Mouse (Mus musculus): ENCODE data around the gene Kri1.
"Not testable (repeated sequence)": the region's sequence is repeated elsewhere in the genome, so short reads cannot be mapped to it uniquely, and the experiment has no call there.

Gene Kri1

DNA sequence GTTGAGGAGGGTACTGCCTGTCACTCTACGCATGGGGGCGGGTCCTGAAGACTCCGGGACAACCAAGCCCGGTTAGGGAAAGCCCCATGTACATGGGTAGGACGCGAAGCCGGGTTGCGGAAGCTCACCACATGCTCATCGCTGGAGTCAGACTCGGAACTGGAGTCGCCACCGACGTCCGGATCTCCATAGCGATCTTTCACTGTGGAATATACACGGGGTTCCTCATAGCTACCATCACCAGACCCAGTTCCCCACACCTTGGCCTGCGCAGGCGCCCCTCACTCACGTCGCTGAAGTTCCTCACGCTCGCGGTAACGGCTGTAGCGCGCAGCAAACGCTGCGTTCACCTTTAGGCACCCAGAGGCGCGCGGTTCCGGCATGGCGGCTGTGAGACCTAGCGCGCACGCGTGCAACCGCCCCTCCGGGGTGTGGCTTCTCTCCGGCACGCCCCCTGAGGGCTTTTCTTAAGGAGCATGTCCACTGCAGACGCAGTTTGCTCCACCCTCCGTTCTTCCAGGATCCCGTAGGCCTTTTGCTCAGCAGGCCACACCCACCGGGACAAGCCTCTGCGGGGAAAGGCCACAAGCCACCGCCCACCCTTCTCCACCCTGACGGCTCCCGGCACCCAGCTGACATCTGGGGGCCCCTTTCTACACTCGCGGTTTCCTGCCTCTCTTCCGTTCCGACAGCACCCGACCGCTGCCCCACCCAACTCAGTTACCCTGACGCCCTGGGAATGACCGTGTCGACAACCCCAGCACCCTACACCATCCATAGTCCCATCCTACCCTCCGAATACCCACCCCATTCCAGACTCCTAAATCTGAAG is at the start of gene Kri1:
TSS of gene Kri1 (minus strand) at position 399 of the 832 bp plus-strand sequence.
- in situ Hi-C loops (cut with MseI, MboI): no loop called here

DNA sequence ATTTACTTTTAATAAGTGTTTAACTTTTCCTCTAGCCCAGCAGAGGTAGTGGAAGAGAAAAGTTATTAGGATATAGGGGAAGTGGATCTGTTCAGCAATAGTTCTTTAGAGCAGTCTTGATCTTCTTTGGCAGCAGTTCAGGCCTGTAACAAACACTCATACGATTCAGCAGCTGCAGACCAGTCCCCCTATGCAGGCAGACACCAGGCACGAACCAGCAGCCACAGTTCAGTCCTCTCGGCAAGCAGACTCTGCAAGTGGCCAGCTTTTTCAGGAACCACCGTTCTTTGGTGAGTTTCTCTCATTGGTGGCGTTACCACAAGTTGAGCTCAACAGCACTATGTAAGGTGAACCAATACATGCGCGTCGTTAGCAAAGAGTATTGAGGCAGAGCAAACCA is 48.7 kb upstream of the Kri1 start:
- in situ Hi-C loops (cut with MseI, MboI): no loop called here

DNA sequence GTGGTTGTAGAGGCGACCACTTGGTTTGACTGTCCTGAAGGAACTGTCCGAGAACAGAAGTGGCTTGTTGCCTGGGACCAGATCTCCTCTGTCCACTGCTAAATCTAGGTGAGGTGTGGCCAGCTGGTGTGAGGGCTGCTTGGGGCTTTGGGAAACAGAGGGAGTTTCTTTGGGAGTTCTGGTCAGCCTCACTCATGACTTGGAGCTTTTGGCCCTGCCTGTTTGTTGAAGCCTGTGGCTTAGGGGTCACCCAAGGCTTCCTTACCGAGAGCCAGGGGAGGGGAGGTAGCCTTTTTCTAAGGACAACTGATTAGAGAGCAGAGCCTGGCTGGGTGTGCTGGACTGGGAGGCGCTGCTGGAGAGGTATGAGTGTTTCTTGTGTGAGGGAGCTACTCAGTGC is 47.6 kb upstream of the Kri1 start:
- in situ Hi-C loops (cut with MseI, MboI): no loop called here

DNA sequence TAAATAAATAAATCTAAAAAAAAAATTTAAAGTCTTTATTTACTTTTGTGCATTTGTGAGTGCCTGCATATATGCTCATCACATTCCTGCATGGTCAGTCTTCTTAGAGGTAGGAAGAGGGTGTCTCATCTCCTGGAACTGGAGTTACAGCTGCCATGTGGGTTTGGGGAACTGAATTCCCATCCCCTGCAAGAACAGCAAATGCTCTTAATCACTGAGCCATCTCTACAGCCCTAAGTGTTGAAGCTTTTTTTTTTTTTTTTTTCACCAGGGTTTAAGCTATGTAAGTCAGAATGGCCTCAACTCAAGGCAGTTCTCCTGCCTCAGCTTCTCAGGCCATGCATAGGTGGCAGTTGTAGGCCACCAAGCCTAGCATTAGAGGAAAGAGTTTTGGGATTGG is 47.0 kb upstream of the Kri1 start:
- in situ Hi-C loops (cut with MseI, MboI): no loop called here

DNA sequence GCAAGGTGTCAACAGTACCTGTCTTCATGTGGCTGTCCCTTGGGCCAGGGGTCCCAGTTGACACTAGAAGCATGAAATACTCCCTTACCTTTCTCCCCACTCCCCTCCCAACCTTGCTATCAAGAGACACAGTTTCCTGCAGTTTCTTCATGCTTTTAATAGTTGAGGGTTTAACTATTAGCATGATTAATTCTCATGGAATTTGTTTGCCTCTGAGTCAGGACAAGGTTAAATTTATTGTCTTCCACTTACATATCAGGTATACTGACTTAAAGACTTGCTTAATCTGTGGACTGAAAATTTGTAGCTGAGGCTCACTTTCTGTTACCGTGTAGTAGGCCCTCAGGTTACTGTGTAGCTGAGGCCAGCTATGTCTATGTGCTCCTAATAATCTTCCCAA is 45.8 kb upstream of the Kri1 start:
- in situ Hi-C loops (cut with MseI, MboI): no loop called here

DNA sequence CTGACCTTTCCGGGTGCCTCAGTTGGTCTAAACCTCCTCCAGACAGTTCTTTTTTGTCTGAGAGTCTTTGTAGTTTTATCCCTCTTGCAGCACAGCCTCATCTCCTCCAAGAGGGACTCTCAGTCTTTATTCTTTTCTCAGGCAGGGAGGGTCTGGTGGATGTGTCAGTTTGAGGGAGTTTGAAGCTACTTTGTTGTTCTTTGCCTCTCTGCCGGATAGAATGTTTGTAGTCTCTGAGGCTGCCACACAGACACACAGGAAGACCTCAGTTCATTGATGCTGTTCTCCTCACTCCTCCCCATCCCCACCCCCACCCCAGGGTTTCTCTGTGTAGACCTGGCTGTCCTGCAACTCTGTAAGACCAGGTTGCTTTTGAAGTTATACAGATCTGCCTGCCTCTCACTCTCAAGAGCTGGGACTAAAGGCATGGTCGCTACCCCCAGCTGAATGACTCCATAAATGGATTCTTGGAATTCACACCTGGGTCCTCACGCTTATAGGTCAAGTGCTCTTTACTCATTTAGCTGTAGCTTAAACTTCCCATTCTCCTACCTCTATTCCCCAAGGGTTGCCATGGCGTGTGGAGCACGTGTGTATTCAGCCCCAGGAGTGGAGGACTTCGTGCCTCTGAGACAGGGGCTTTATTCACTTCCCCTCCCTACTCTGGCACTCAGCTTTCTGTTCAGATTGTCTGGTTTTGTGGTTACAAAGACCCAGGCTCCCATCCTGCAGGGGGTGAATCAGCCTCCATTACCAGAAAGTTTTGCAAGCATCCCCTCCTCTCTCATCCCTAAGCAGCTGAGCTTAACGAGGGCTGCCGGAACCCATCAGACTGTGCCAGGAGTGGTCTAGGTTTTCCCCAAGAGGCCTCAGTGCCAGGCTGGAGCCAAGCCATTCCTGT is 44.6 kb upstream of the Kri1 start:
- in situ Hi-C loops (cut with MseI, MboI): no loop called here

DNA sequence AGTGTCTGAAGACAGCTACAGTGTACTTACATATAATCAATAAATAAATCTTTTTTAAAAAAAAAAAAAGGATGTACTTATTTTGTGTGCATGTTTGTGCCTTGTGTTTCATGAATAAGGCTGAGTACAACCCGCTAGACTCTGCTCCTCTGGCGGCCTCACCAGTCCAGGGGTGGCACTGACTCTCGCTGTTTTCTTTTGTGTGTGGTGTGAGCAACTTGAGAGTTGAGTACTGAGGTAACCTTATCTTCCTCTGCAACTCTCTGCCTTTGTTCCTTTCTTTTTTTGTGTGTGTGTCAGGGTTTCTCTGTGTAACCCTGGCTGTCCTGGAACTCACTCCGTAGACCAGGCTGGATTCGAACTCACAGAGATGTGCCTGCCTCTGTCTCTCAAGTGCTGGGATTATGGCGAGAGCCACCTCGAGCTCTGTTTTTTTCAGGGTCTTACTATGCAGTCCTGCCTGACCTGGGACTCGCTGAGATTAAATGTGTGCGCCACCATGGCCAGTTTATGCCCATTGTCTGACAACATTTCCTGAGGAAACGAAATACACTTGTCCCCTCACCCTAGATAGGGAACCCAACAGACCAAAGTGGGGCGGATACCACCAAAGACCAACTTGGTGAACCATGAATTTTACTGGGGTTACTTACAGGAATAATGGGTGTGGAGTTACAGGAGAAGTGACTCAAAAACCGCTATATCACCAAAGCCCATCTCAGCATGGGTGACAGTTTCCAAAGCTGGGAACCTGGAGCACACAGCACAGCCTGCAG is 43.8 kb upstream of the Kri1 start:
- in situ Hi-C loops (cut with MseI, MboI): no loop called here

DNA sequence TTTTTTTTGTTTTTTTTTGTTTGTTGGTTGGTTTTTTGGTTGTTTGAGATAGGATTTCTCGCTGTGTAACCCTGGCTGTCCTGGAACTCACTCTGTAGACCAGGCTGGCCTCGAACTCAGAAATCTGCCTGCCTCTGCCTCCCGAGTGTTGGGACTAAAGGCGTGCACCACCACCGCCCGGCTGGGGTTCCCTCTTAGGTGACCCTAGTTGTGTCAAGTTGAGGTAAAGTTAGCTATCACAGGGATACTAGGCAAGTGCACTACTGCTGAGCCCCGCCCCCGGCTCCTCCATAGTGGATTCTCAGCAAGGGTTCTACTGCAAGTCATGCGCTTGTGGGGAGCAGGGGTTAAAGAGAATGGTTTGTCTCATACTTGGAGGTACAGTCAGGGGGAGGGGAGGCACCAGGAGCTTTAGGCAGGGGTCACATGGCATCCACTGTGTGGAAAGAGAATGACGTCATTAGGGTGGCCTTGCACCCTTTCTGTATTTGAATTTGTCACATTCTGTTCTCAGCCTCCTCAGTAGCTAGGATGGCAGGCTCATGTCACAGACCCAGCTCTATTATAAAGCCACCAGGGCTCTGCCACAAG is 42.0 kb upstream of the Kri1 start:
- in situ Hi-C loops (cut with MseI, MboI): no loop called here

DNA sequence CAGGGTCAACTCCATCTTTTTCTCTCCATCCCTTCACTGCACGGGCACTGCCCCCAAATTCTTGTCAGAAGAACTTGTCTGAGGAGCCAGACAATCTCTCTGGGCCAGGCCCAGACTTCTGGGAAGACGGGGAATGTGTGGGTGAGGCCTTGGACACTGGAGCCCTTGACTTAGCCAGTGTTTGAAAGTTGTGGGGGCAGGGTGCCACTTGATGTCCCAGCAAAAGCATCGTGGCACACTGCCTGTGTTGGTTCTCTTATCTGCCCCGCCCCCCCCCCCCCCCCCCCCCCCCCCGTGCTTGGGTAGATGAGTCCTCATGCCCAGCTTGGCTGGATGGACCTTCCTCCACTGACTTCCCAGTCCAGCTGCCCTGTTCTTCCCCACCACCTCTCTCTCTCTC is 41.3 kb upstream of the Kri1 start:
- in situ Hi-C loops (cut with MseI, MboI): no loop called here

DNA sequence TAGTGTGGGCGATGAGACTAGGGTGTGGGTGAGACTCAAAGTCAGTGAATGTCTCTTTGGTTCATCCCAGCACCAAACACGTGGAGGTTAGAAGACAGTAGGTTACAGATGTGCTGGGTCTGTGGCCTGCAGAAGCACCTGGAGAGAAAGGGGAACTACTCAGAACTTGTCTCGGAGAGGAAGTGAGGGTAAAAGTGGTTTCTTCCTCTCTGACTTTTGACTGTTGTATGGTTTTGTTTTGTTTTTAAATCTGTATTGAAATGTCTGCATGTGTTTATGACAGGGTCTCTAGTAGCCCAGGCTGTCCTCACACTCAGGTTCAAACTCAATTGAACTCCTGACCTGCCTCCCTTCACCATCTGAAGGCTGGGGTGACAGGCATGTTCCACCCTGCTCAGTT is 40.3 kb upstream of the Kri1 start:
- in situ Hi-C loops (cut with MseI, MboI): no loop called here

DNA sequence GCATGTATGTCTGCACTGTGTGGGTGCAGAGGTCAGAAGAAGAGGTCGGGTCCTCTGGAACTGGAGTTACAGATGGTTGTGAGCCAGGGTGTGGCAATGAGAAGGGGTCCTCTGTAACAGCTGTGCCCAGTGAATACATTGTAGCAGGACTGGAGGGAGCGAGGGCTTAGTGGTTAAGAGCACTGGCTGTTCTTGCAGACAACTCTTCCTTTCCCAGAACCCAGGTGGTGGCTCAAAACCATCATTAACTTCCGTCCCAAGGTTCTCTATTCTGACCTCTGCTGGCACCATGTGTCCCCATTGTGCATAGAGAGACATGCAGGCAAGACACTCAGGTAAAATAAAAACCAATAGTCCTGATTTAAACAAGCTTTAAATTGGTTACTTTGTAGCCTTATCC is 39.8 kb upstream of the Kri1 start:
- in situ Hi-C loops (cut with MseI, MboI): no loop called here

DNA sequence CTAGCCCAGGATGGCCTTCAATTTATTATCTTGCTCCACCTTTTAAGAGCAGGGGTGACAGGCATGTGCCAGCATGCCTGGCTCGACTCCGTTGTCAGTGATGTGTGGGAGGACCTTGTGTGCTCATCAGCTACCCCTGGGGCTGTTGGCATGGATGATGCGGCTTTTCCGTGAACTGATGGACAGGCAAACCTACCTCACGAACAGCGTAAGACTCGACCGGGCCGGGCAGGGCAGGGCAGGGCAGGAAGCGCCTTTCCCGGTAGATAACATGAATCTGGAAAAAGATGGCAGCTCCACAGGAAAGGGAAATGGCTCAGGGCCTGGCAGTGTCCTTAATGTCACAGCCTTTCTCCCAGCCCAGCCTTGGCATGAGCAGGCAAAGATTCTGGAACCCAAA is 36.5 kb upstream of the Kri1 start:
- in situ Hi-C loops (cut with MseI, MboI): no loop called here

DNA sequence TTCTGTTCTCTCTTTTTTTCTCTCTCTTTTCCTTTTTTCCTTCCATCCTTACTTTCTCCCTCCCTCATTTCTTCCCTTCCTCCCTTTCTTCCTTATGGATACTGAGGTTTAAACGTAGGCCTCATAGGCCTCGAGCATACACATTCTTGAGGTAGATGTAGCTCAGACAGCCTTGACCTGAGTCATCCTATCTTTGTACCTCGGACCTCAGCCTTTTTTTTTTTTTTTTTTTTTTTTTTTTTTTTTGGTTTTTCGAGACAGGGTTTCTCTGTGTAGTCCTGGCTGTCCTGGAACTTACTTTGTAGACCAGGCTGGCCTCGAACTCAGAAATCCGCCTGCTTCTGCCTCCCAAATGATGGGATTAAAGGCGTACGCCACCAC is 35.1 kb upstream of the Kri1 start:
- in situ Hi-C loops (cut with MseI, MboI): not testable (repeated sequence)

DNA sequence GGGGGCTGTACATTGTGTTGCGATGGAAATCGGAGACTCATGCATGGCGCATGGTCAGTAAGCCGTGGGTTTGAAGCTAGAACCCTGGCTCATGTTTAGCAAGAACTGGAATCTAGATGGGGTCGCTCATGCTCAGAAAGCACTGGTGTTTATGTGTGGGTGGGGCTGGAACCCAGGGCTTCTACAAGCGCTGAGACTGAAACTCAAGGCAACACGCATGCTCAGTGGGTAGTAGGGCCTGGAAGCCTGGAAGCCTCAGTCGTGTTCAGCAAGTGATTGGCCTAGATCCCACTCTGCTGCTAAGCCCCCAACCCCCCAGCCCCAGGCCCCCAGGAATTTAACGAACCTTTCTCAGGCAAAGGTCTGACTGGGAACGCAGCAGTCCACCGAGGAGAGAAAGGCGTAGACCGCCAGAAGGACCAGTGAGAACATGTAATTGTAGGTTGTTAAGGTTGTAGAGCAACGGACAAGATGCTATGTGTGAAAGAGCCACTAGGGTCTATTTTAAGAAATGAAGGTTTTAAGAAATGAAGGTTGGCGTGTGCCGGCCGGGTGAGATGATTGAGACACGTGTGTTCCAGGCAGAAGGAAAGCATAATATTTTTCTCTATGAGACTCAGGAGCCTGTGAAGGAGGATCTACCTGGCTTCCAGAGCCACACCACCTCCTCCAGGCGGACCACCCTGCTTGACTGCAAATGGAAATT is 34.6 kb upstream of the Kri1 start:
- in situ Hi-C loops (cut with MseI, MboI): no loop called here

DNA sequence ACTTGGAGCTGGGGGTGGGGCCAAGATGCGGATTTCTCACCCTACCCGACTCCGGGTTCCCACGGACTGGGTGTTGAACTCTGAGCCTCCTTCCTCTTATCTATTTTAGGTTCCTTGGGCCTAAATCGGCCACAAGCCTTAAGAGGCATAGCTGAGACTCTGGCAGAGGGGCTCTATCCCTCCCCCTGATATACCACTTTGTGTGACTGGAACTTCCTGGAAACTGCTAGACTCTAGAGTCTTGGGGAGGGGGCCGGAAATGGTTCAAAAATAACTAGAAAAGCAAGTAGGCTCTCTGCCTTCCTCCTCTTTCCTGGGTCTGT is 33.7 kb upstream of the Kri1 start:
- in situ Hi-C loops (cut with MseI, MboI): no loop called here

DNA sequence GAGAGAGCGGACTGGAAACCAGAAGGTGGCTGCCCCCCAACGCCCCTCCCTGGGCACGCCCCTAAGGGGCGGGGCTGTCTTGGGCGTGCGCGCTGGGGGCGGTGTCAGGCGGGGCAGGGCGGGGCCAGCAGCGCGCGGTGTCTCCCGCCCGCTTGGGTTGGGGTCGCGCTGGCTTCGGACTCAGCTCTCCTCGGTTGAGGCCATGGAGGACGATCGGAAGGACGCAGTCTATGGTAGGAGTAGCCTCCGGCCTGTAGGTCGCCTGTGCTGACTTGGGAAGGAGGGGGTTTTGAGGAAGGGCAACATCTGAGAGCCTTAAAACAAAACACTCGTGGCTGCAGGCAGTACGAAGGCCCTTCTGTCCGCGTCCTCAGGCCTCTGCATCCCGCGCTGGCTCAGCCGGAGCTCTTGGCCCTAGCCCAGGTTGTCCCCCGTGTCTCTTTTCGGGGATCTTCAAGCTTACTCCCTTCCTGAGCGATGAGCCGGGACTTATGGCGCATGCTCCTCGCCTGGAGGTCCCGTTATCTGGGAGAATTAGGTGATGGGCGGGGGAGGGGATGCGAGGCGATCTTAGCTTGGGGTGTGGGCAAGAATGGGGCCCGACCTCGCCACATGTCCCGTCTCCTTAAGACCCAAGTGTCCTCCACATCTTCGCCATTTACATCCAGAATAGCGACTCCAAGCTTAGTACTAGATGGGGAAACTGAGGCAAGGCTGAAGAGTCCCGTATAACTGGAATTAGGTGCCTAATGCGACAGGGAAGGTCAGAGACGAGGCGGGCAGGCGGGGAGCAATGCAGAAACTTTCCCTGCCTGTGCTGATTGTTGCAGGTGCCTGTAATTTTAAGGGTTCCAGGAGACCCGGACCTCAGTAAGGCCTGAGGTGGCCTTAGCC is 33.1 kb upstream of the Kri1 start, which contains the start of gene Slc44a2:
TSS of gene Slc44a2 (plus strand) at position 80 of the 894 bp plus-strand sequence.
- in situ Hi-C loops (cut with MseI, MboI): no loop called here

DNA sequence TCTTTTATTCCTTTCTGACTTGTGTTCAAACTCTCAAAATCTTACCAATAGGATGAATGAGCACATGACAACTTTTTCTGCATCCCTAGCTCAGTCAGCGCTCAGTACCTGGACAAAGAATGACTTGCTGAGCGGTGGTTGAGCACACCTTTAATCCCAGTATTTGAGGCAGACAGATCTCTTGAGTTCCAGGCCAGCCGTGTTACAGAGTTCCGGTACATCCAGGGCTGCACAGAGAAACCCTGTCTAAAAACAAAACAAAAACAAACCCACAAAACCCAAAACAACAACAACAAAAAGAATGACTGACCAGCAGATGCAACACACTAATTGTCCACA is 32.5 kb upstream of the Kri1 start:
- in situ Hi-C loops (cut with MseI, MboI): no loop called here

DNA sequence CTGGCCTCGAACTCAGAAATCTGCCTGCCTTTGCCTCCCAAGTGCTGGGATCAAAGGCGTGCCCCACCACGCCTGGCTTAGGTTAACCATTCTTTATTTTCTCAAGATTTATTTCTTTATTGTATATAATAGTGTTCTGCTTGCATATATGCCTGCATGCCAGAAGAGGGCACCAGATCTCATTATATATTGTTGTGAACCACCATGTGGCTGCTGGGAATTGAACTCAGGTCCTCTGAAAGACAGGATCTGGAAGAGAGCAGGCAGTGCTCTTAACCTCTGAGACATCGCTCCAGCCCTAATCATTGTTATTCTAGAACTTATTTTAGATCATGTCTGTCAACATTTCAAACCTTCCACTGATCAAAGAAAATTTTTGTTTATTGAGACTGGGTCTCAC is 31.7 kb upstream of the Kri1 start:
- in situ Hi-C loops (cut with MseI, MboI): no loop called here

DNA sequence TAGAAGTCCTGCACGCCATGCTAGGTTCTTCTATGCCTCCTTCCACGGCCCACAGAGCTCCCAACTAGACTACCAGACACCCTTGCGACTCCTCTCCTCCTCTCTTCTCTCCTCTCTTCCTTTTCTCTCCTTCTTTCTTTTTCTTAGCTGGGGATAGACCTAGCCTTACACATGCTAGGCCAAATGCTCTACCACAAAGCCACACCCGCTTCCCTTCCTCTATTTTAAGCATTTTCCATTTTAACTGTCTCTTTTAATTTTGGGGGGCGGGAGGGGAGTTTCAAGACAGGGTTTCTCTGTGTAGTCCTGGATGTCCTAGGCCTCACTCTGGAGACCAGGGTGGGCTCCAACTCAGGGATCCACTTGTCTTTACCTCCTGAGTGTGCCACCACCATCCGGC is 31.0 kb upstream of the Kri1 start:
- in situ Hi-C loops (cut with MseI, MboI): no loop called here

DNA sequence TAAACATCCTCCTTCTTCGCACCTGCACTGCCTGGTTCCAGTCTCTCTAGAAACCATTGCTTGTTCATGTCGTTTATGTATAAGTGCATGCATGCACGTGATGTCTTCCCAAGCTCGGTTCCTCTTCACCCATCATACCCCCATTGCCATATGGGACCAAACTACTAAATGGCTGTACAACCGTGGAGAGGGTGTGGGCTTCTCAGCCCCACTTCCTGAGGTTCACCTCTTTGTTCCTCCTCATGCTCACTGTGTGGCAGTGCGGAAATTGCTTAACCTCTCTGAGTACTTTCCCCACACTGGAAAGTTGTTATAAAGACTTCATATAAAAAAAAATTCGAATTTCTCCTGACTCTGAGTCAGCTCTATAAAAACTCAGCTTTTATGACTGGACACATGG is 28.9 kb upstream of the Kri1 start:
- in situ Hi-C loops (cut with MseI, MboI): no loop called here

Measured in mouse trophoblast stem cell (cell line).